Mouse (Mus musculus) MEL (cell line): ENCODE results near the gene Abca3. TPM values are rescaled to one million over a fixed set of nuclear protein-coding genes. Genes with fewer than 3 reads are reported as not detected.

Source experiments
- DNase-seq: peaks from one replicate; pipeline ENCODE4 v3.0.0; 2011; ENCODE audit warnings: low read depth, low spot score
- H3K27ac ChIP-seq: 2 replicates; pipeline ENCODE4 v1.5.1; 2012; ENCODE audit warnings: low read depth, mild to moderate bottlenecking, control low read depth, low read length, moderate library complexity; ENCODE audit not compliant: control insufficient read depth
- H3K27me3 ChIP-seq, 2 experiments: fragments of 150-350 bp in 1 of 2; sonication (generic) in 1 of 2; 2 replicates each; pipeline ENCODE4 v1.6.1; 2012; ENCODE audit warnings: low read length in 2 of 2, mild to moderate bottlenecking in 2 of 2, improper control_type of control experiment in 1 of 2, moderate library complexity in 1 of 2; ENCODE audit not compliant: insufficient read depth in 2 of 2, control insufficient read depth in 1 of 2
- H3K36me3 ChIP-seq, 2 experiments: 2 replicates each; pipeline ENCODE4 v1.6.1; 2012 to 2014; ENCODE audit warnings: low read length in 2 of 2, improper control_type of control experiment in 1 of 2, inconsistent platforms in 1 of 2, mild to moderate bottlenecking in 1 of 2; ENCODE audit not compliant: insufficient read depth in 2 of 2, control insufficient read depth in 1 of 2
- H3K4me1 ChIP-seq, 2 experiments: fragments of 150-350 bp in 1 of 2; sonication (generic) in 1 of 2; 2 replicates each; pipeline ENCODE4 v1.6.1; 2012; ENCODE audit warnings: low read length in 2 of 2, improper control_type of control experiment in 1 of 2, mild to moderate bottlenecking in 1 of 2; ENCODE audit not compliant: insufficient read depth in 2 of 2, control insufficient read depth in 1 of 2
- H3K4me3 ChIP-seq, 2 experiments: fragments of 150-350 bp in 1 of 2; sonication (generic) in 1 of 2; 2 replicates each; pipeline ENCODE4 v1.5.1; 2012; ENCODE audit warnings: low read depth in 2 of 2, low read length in 2 of 2, mild to moderate bottlenecking in 2 of 2, moderate library complexity in 2 of 2, control low read depth in 1 of 2, improper control_type of control experiment in 1 of 2; ENCODE audit not compliant: control insufficient read depth in 1 of 2, insufficient read depth in 1 of 2
- H3K79me2 ChIP-seq: 2 replicates; pipeline ENCODE4 v1.6.1; 2012; ENCODE audit warnings: mild to moderate bottlenecking, low read length, moderate library complexity; ENCODE audit not compliant: control insufficient read depth, poor library complexity, insufficient read depth
- H3K9ac ChIP-seq: 2 replicates; pipeline ENCODE4 v1.6.1; 2012; ENCODE audit warnings: low read depth, mild to moderate bottlenecking, control low read depth, low read length, moderate library complexity; ENCODE audit not compliant: control insufficient read depth, poor library complexity, severe bottlenecking
- H3K9me3 ChIP-seq: fragments of 150-350 bp; sonication (generic); replicated peaks from 2 replicates; pipeline ENCODE4 v1.6.1; 2012; ENCODE audit warnings: mild to moderate bottlenecking, low read length, improper control_type of control experiment, moderate library complexity; ENCODE audit not compliant: insufficient read depth
- BHLHE40 ChIP-seq: IDR thresholded peaks from 2 replicates; pipeline ENCODE4 v1.6.1; 2012; ENCODE audit warnings: low read depth, mild to moderate bottlenecking, inconsistent platforms, low read length, improper control_type of control experiment, borderline replicate concordance
- CHD1 ChIP-seq: IDR thresholded peaks from 2 replicates; pipeline ENCODE4 v1.6.1; 2012; ENCODE audit warnings: low read depth, mild to moderate bottlenecking, inconsistent platforms, low read length, improper control_type of control experiment
- CHD2 ChIP-seq: IDR thresholded peaks from 2 replicates; pipeline ENCODE4 v1.6.1; 2011; ENCODE audit warnings: low read length, improper control_type of control experiment
- CTCF ChIP-seq, 3 experiments: IDR thresholded peaks in 2 of 3; conservative IDR thresholded peaks in 1 of 3; 2 replicates each; pipeline ENCODE4 v1.5.1; 2011 to 2012; ENCODE audit warnings: low read length in 3 of 3, low read depth in 2 of 3, mild to moderate bottlenecking in 2 of 3, improper control_type of control experiment in 1 of 3, inconsistent platforms in 1 of 3, mixed read lengths in 1 of 3, moderate library complexity in 1 of 3; ENCODE audit not compliant: control insufficient read depth in 1 of 3, insufficient read depth in 1 of 3, poor library complexity in 1 of 3, severe bottlenecking in 1 of 3
- E2F4 ChIP-seq: IDR thresholded peaks from 2 replicates; pipeline ENCODE4 v1.6.1; 2011; ENCODE audit warnings: low read depth, low read length, improper control_type of control experiment, borderline replicate concordance
- ELF1 ChIP-seq: IDR thresholded peaks from 2 replicates; pipeline ENCODE4 v1.6.1; 2014; ENCODE audit warnings: low read depth, mild to moderate bottlenecking, inconsistent platforms, low read length, improper control_type of control experiment, moderate library complexity
- EP300 ChIP-seq, 2 experiments: IDR thresholded peaks; 2 replicates each; pipeline ENCODE4 v1.6.1; 2011; ENCODE audit warnings: improper control_type of control experiment in 2 of 2, low read length in 2 of 2, low read depth in 1 of 2, mild to moderate bottlenecking in 1 of 2
- ETS1 ChIP-seq: IDR thresholded peaks from 2 replicates; pipeline ENCODE4 v1.6.1; 2012; ENCODE audit warnings: low read depth, mild to moderate bottlenecking, inconsistent platforms, low read length, improper control_type of control experiment, moderate library complexity
- GABPA ChIP-seq: IDR thresholded peaks from 2 replicates; pipeline ENCODE4 v1.6.1; 2012; ENCODE audit warnings: low read depth, mild to moderate bottlenecking, inconsistent platforms, low read length, improper control_type of control experiment, moderate library complexity
- GATA1 ChIP-seq: IDR thresholded peaks from 2 replicates; pipeline ENCODE4 v1.6.1; 2011; ENCODE audit warnings: low read depth, low read length, improper control_type of control experiment
- JUND ChIP-seq: IDR thresholded peaks from 2 replicates; pipeline ENCODE4 v1.6.1; 2011; ENCODE audit warnings: low read depth, mild to moderate bottlenecking, improper control_type of control experiment, low read length
- KAT2A ChIP-seq: conservative IDR thresholded peaks from 2 replicates; pipeline ENCODE4 v1.6.1; 2012; ENCODE audit warnings: low read depth, low read length, improper control_type of control experiment, inconsistent platforms
- MAFK ChIP-seq: IDR thresholded peaks from 2 replicates; pipeline ENCODE4 v1.6.1; 2011; ENCODE audit warnings: low read depth, mild to moderate bottlenecking, low read length, improper control_type of control experiment, borderline replicate concordance
- MAX ChIP-seq: IDR thresholded peaks from 2 replicates; pipeline ENCODE4 v1.6.1; 2011; ENCODE audit warnings: low read length, improper control_type of control experiment
- MAZ ChIP-seq: IDR thresholded peaks from 2 replicates; pipeline ENCODE4 v1.6.1; 2012; ENCODE audit warnings: low read depth, mild to moderate bottlenecking, inconsistent platforms, low read length, improper control_type of control experiment
- MEF2A ChIP-seq: IDR thresholded peaks from 2 replicates; pipeline ENCODE4 v1.6.1; 2014; ENCODE audit warnings: low read depth, mild to moderate bottlenecking, inconsistent platforms, low read length, improper control_type of control experiment; ENCODE audit not compliant: poor library complexity, insufficient replicate concordance, severe bottlenecking; ENCODE audit errors: extremely low read depth
- MXI1 ChIP-seq: IDR thresholded peaks from 2 replicates; pipeline ENCODE4 v1.6.1; 2011; ENCODE audit warnings: mild to moderate bottlenecking, low read depth, low read length, improper control_type of control experiment
- MYB ChIP-seq: IDR thresholded peaks from 2 replicates; pipeline ENCODE4 v1.6.1; 2011; ENCODE audit warnings: mild to moderate bottlenecking, low read depth, low read length, improper control_type of control experiment
- MYC ChIP-seq: IDR thresholded peaks from 2 replicates; pipeline ENCODE4 v1.6.1; 2011; ENCODE audit warnings: low read depth, mild to moderate bottlenecking, low read length, improper control_type of control experiment, moderate library complexity
- NELFE ChIP-seq: IDR thresholded peaks from 2 replicates; pipeline ENCODE4 v1.6.1; 2011; ENCODE audit warnings: low read depth, low read length, improper control_type of control experiment
- NRF1 ChIP-seq: IDR thresholded peaks from 2 replicates; pipeline ENCODE4 v1.6.1; 2014; ENCODE audit warnings: low read depth, mild to moderate bottlenecking, inconsistent platforms, low read length, improper control_type of control experiment, moderate library complexity; ENCODE audit not compliant: poor library complexity, insufficient read depth, severe bottlenecking
- POLR2A ChIP-seq, 2 experiments: IDR thresholded peaks; 2 replicates each; pipeline ENCODE4 v1.6.1; 2011 to 2012; ENCODE audit warnings: low read length in 2 of 2, mild to moderate bottlenecking in 2 of 2, control low read depth in 1 of 2, improper control_type of control experiment in 1 of 2, low read depth in 1 of 2, moderate library complexity in 1 of 2; ENCODE audit not compliant: control insufficient read depth in 1 of 2, insufficient read depth in 1 of 2, poor library complexity in 1 of 2
- POLR2AphosphoS2 ChIP-seq: IDR thresholded peaks from 2 replicates; pipeline ENCODE4 v1.6.1; 2011; ENCODE audit warnings: low read length, improper control_type of control experiment
- POLR2AphosphoS5 ChIP-seq: IDR thresholded peaks from 2 replicates; pipeline ENCODE4 v1.6.1; 2012; ENCODE audit warnings: low read depth, borderline replicate concordance, mild to moderate bottlenecking, inconsistent platforms, low read length, moderate library complexity, mixed read lengths
- RAD21 ChIP-seq: IDR thresholded peaks from 2 replicates; pipeline ENCODE4 v1.6.1; 2011; ENCODE audit warnings: mild to moderate bottlenecking, low read depth, low read length, improper control_type of control experiment
- RCOR1 ChIP-seq: IDR thresholded peaks from 2 replicates; pipeline ENCODE4 v1.6.1; 2012; ENCODE audit warnings: low read depth, mild to moderate bottlenecking, inconsistent platforms, low read length, improper control_type of control experiment
- SIN3A ChIP-seq: IDR thresholded peaks from 2 replicates; pipeline ENCODE4 v1.6.1; 2012; ENCODE audit warnings: low read length, improper control_type of control experiment, inconsistent platforms
- SMC3 ChIP-seq: IDR thresholded peaks from 2 replicates; pipeline ENCODE4 v1.6.1; 2011; ENCODE audit warnings: low read depth, low read length, improper control_type of control experiment
- TAL1 ChIP-seq: IDR thresholded peaks from 2 replicates; pipeline ENCODE4 v1.6.1; 2012; ENCODE audit warnings: mild to moderate bottlenecking, inconsistent platforms, low read length, moderate library complexity, mixed read lengths
- TBP ChIP-seq: IDR thresholded peaks from 2 replicates; pipeline ENCODE4 v1.8.0; 2011; ENCODE audit warnings: low read depth, low read length, improper control_type of control experiment
- TCF12 ChIP-seq: IDR thresholded peaks from 2 replicates; pipeline ENCODE4 v1.6.1; 2014; ENCODE audit warnings: low read depth, mild to moderate bottlenecking, inconsistent platforms, low read length, improper control_type of control experiment, moderate library complexity
- UBTF ChIP-seq: IDR thresholded peaks from 2 replicates; pipeline ENCODE4 v1.6.1; 2012; ENCODE audit warnings: low read depth, mild to moderate bottlenecking, inconsistent platforms, low read length, improper control_type of control experiment, moderate library complexity, borderline replicate concordance; ENCODE audit not compliant: insufficient read depth
- USF1 ChIP-seq: IDR thresholded peaks from 2 replicates; pipeline ENCODE4 v1.6.1; 2014; ENCODE audit warnings: low read depth, mild to moderate bottlenecking, inconsistent platforms, low read length, improper control_type of control experiment, moderate library complexity
- USF2 ChIP-seq, 2 experiments: IDR thresholded peaks; 2 replicates each; pipeline ENCODE4 v1.6.1; 2011 to 2012; ENCODE audit warnings: improper control_type of control experiment in 2 of 2, low read length in 2 of 2, borderline replicate concordance in 1 of 2, inconsistent platforms in 1 of 2, low read depth in 1 of 2, mild to moderate bottlenecking in 1 of 2; ENCODE audit not compliant: insufficient read depth in 1 of 2
- ZC3H11A ChIP-seq: IDR thresholded peaks from 2 replicates; pipeline ENCODE4 v1.6.1; 2012; ENCODE audit warnings: low read depth, mild to moderate bottlenecking, inconsistent platforms, low read length, improper control_type of control experiment
- ZKSCAN1 ChIP-seq: IDR thresholded peaks from 2 replicates; pipeline ENCODE4 v1.6.1; 2012; ENCODE audit warnings: low read depth, mild to moderate bottlenecking, inconsistent platforms, low read length, improper control_type of control experiment, moderate library complexity
- ZMIZ1 ChIP-seq: IDR thresholded peaks from 2 replicates; pipeline ENCODE4 v1.6.1; 2012; ENCODE audit warnings: low read depth, mild to moderate bottlenecking, inconsistent platforms, low read length, improper control_type of control experiment, moderate library complexity
- ZNF384 ChIP-seq: IDR thresholded peaks from 2 replicates; pipeline ENCODE4 v1.6.1; 2012; ENCODE audit warnings: low read depth, mild to moderate bottlenecking, inconsistent platforms, low read length, improper control_type of control experiment
- polyA plus RNA-seq, 2 experiments: library from polyadenylated mRNA; stranded (reverse) in 1 of 2; unstranded in 1 of 2; fragments of >175 nt in 1 of 2; fragments of >200 nt in 1 of 2; gene quantifications; 2 replicates each; pipeline versions ENCODE4 v1.2.1 to v1.2.4; 2012; ENCODE audit warnings: low replicate concordance in 2 of 2, low read depth in 1 of 2; ENCODE audit not compliant: insufficient read length in 2 of 2, insufficient read depth in 1 of 2, missing spikeins in 1 of 2
- total RNA-seq: library from RNA; depleted of rRNA; stranded (reverse); fragments of 300-350 nt; gene quantifications from 2 replicates; pipeline ENCODE4 v1.2.3, GENCODE M21; 2012

The Abca3 gene
- total and polyA plus RNA-seq, 3 experiments = 32.4 to 37.1 (median 36.6) TPM

- H3K9ac ChIP-seq = peak overlapping the region; percentile 96
- H3K27me3 ChIP-seq = no peaks in the 10 kb centered on the region
- H3K79me2 ChIP-seq = peaks cover 48% of the 10 kb centered on the region
- H3K9me3 ChIP-seq = no peaks in the 10 kb centered on the region
- peak overlapping the region; percentile 88 for H3K27ac ChIP-seq
- H3K36me3 ChIP-seq = peaks cover 5 to 23% of the 10 kb centered on the region in 2 experiments
- peak; percentile 85 for DNase-seq
- H3K4me3 ChIP-seq = peak overlapping the region; percentile 74 to 96; a peak in 3 of 4 replicates
- peaks cover 9 to 31% of the 10 kb centered on the region in 2 experiments for H3K4me1 ChIP-seq
- TF ChIP-seq MYB = peak; percentile 75; the same call in 1 of the 2 replicates
- no peak for TF ChIP-seq ZKSCAN1
- TF ChIP-seq NELFE = 0 out of 2 replicates have a peak, but pooled peaks have one; percentile 43
- no peak for TF ChIP-seq MAFK
- TF ChIP-seq SIN3A = peak; percentile 67; the same call in 1 of the 2 replicates
- TF ChIP-seq MAX = no peak
- no peak for TF ChIP-seq CHD2
- TF ChIP-seq USF1 = no peak
- TF ChIP-seq EP300 (IDR thresholded peaks at IDR 0.05; ENCODE audit: low read depth in 1 of 2, low read length in 2 of 2) = peak; percentile 84 to 90
- TF ChIP-seq POLR2AphosphoS5 = no peak
- peak; percentile 58; the same call in 1 of the 2 replicates for TF ChIP-seq ETS1
- TF ChIP-seq E2F4 = no peak
- peak; percentile 89 for TF ChIP-seq TCF12
- no peak for TF ChIP-seq RAD21
- no peak for TF ChIP-seq UBTF
- TF ChIP-seq POLR2AphosphoS2 = no peak
- TF ChIP-seq CHD1 = peak; percentile 80; the same call in 1 of the 2 replicates
- no peak; the same call in 1 of the 2 replicates for TF ChIP-seq RCOR1
- no peak for TF ChIP-seq MEF2A
- peak; percentile 79 for TF ChIP-seq TAL1
- TF ChIP-seq POLR2A (IDR thresholded peaks at IDR 0.05; ENCODE audit: control insufficient read depth in 1 of 2, insufficient read depth in 1 of 2, low read depth in 1 of 2, low read length in 2 of 2, poor library complexity in 1 of 2) = peak in 1 of 2 experiments; percentile 48; a peak in 1 of 4 replicates
- no peak for TF ChIP-seq BHLHE40
- TF ChIP-seq JUND = no peak
- no peak for TF ChIP-seq ELF1
- TF ChIP-seq SMC3 = no peak
- TF ChIP-seq ZMIZ1 = peak; percentile 57; the same call in 1 of the 2 replicates
- TF ChIP-seq TBP = peak; percentile 66
- TF ChIP-seq NRF1 = no peak
- no peak for TF ChIP-seq MYC
- peak; percentile 88 for TF ChIP-seq GATA1
- no peak for TF ChIP-seq MAZ
- no peak for TF ChIP-seq ZC3H11A
- TF ChIP-seq CTCF (IDR thresholded peaks at IDR 0.05 in 2 of 3, conservative IDR thresholded peaks at IDR 0.05 in 1 of 3; ENCODE audit: control insufficient read depth in 1 of 3, insufficient read depth in 1 of 3, low read depth in 2 of 3, low read length in 3 of 3, poor library complexity in 1 of 3, severe bottlenecking in 1 of 3) = no peak
- TF ChIP-seq USF2 (IDR thresholded peaks at IDR 0.05; ENCODE audit: borderline replicate concordance in 1 of 2, insufficient read depth in 1 of 2, low read depth in 1 of 2, low read length in 2 of 2) = no peak
- TF ChIP-seq MXI1 = no peak
- TF ChIP-seq GABPA = no peak
- TF ChIP-seq ZNF384 = no peak
- TF ChIP-seq KAT2A = no peak
Measured at GRCm38 (mm10) chr17:24353960-24354359, 2.2 kb downstream of the Abca3 start.
